In the genomic region with DNA sequence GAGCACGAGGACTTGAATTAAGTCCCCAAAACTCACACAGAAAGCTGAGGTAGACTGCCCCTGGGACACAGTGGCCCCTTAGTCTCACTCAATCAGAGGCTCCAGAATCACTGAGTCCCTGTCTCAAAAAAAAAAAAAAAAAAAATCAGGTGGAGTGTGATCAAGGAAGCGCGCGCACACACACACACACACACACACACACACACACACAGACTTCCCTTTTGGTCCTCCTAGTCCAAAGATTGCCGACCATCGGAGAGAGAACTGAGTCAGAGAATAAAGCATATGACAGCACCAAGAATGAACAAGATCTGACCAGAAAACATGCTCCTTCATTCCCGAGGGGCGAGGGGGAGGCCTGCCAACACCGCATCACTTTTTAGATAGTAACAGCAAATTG, we compare ENCODE assay signal across 8 mouse cellular contexts. TPM values are rescaled to one million over a fixed set of nuclear protein-coding genes. Genes with fewer than 3 reads are reported as not detected.
DNase-seq lines count a peak whose midpoint lies in the region; ATAC-seq and TF ChIP-seq lines count a peak whose summit lies in the region.

No protein-coding gene starts in this region.

- 55% methylated on average over 9 of the region's 9 CpGs for WGBS in lung, adult 2 months
- 81% methylated on average over 9 of the region's 9 CpGs for WGBS in embryonic facial prominence, embryonic 13.5 days
- 65% methylated on average over 9 of the region's 9 CpGs for WGBS in intestine, postnatal 0 days
- 55% methylated on average over 9 of the region's 9 CpGs for WGBS in olfactory bulb, adult 2 months

- peaks cover 3% of the 10 kb centered on the region for H3K36me3 ChIP-seq in embryonic facial prominence, embryonic 13.5 days
- H3K36me3 ChIP-seq in intestine, postnatal 0 days (ENCODE audit: control insufficient read depth, insufficient read depth): peaks cover 11% of the 10 kb centered on the region

- peak overlapping the region; percentile 19 for H3K4me3 ChIP-seq in lung, adult 2 months (replicated peaks; ENCODE audit: extremely low read depth, low read depth, low read length)
- peak overlapping the region; percentile 75 for H3K4me3 ChIP-seq in embryonic facial prominence, embryonic 13.5 days
- peak overlapping the region; percentile 60 for H3K4me3 ChIP-seq in intestine, postnatal 0 days (ENCODE audit: low read depth, low read length)
- H3K4me3 ChIP-seq in olfactory bulb, adult 2 months (ENCODE audit: insufficient read depth, low read depth, low read length): peak overlapping the region; percentile 14

- H3K27me3 ChIP-seq in embryonic facial prominence, embryonic 13.5 days: no peaks in the 10 kb centered on the region
- no peaks in the 10 kb centered on the region for H3K27me3 ChIP-seq in intestine, postnatal 0 days (replicated peaks; ENCODE audit: control insufficient read depth, insufficient read depth, low read length)

- no peak for DNase-seq in lung, adult 2 months
- DNase-seq in lung, postnatal 36 days: no peak
- DNase-seq in right cerebral cortex, adult 2 months (ENCODE audit: low spot score in 2 of 2): no peak
- DNase-seq in thymus, postnatal 0 days (ENCODE audit: low spot score): no peak
- no peak for DNase-seq in adrenal gland, adult 18-20 months (ENCODE audit: low spot score in 2 of 2)

- peak overlapping the region; percentile 75 for H3K4me2 ChIP-seq in embryonic facial prominence, embryonic 13.5 days
- peak overlapping the region; percentile 77 for H3K4me2 ChIP-seq in intestine, postnatal 0 days (replicated peaks; ENCODE audit: low read depth)

- no peak for TF ChIP-seq POLR2A in lung, adult 2 months (IDR thresholded peaks at IDR 0.05; ENCODE audit: borderline replicate concordance, extremely low read depth, low read depth, low read length)
- TF ChIP-seq POLR2A in olfactory bulb, adult 2 months (IDR thresholded peaks at IDR 0.05; ENCODE audit: insufficient read depth, low read depth, low read length): no peak

- H3K9me3 ChIP-seq in embryonic facial prominence, embryonic 13.5 days: no peaks in the 10 kb centered on the region
- H3K9me3 ChIP-seq in intestine, postnatal 0 days (ENCODE audit: control insufficient read depth): no peaks in the 10 kb centered on the region

- ATAC-seq in embryonic facial prominence, embryonic 13.5 days (ENCODE audit: insufficient number of reproducible peaks, insufficient read depth, low FRiP score, low TSS enrichment, low read depth): no peak
- ATAC-seq in intestine, postnatal 0 days: no peak

- peaks cover 17% of the 10 kb centered on the region for H3K4me1 ChIP-seq in lung, adult 2 months (ENCODE audit: control insufficient read depth, insufficient read depth, low read length)
- peaks cover 52% of the 10 kb centered on the region for H3K4me1 ChIP-seq in embryonic facial prominence, embryonic 13.5 days
- peaks cover 10% of the 10 kb centered on the region for H3K4me1 ChIP-seq in intestine, postnatal 0 days (replicated peaks; ENCODE audit: control insufficient read depth, insufficient read depth, low read length)
- peaks cover 9% of the 10 kb centered on the region; the same call in 1 of the 2 replicates for H3K4me1 ChIP-seq in olfactory bulb, adult 2 months (ENCODE audit: control insufficient read depth, insufficient read depth, low read length)

- peak overlapping the region; percentile 85 for H3K9ac ChIP-seq in embryonic facial prominence, embryonic 13.5 days
- peak overlapping the region; percentile 88; the same call in 1 of the 2 replicates for H3K9ac ChIP-seq in intestine, postnatal 0 days (ENCODE audit: low read depth, low read length)

- H3K27ac ChIP-seq in embryonic facial prominence, embryonic 13.5 days: no peak overlapping the region
- peak overlapping the region; percentile 94 for H3K27ac ChIP-seq in intestine, postnatal 0 days (ENCODE audit: low read depth, low read length)
- no peak overlapping the region for H3K27ac ChIP-seq in olfactory bulb, adult 2 months (ENCODE audit: insufficient read depth, low read depth, low read length)

- TF ChIP-seq CTCF in lung, adult 2 months (IDR thresholded peaks at IDR 0.05; ENCODE audit: insufficient read depth, low read length): no peak
- no peak for TF ChIP-seq CTCF in intestine, postnatal 0 days (IDR thresholded peaks at IDR 0.05; ENCODE audit: low read depth)
- TF ChIP-seq CTCF in olfactory bulb, adult 2 months (IDR thresholded peaks at IDR 0.05; ENCODE audit: insufficient read depth, low read depth, low read length): no peak

RNA-seq across cellular contexts. Expression of a gene that starts 1.4 kb away (rescaled TPM):
- polyA plus RNA-seq in lung, adult 2 months (2012; rRNA removed): 76.6 and 87.4 TPM in 2 replicates
- 132 and 150 TPM in 2 replicates for polyA plus RNA-seq in embryonic facial prominence, embryonic 13.5 days (2015; fragmentation: Nextera tagmentation; extraction: Ambion mirVana)
- polyA plus RNA-seq in intestine, postnatal 0 days (2015; fragmentation: Nextera tagmentation; extraction: Ambion mirVana): 32.8 and 33.3 TPM in 2 replicates
- polyA plus RNA-seq in olfactory bulb, adult 2 months (2012; ENCODE audit: insufficient read depth, insufficient read length, low replicate concordance, missing spikeins): 181 TPM in 1 of 2 replicates, not detected in the other
- 88.5 and 92.3 TPM in 2 replicates for polyA plus RNA-seq in thymus, postnatal 0 days (2015; fragmentation: Nextera tagmentation; extraction: Ambion mirVana)
- 10 to 100 TPM; 74.1 to 93.5 TPM for total RNA-seq in adrenal gland, adult 18-20 months (2021)

RNA-seq across cellular contexts. Expression of a gene that starts 17.9 kb away (rescaled TPM):
- 24.1 and 27.7 TPM in 2 replicates for polyA plus RNA-seq in lung, adult 2 months (2012; rRNA removed)
- polyA plus RNA-seq in embryonic facial prominence, embryonic 13.5 days (2015; fragmentation: Nextera tagmentation; extraction: Ambion mirVana): 29.1 and 30.0 TPM in 2 replicates
- 21.6 and 21.8 TPM in 2 replicates for polyA plus RNA-seq in intestine, postnatal 0 days (2015; fragmentation: Nextera tagmentation; extraction: Ambion mirVana)
- 175 TPM in 1 of 2 replicates, not detected in the other for polyA plus RNA-seq in olfactory bulb, adult 2 months (2012; ENCODE audit: insufficient read depth, insufficient read length, low replicate concordance, missing spikeins)
- polyA plus RNA-seq in thymus, postnatal 0 days (2015; fragmentation: Nextera tagmentation; extraction: Ambion mirVana): 185 and 200 TPM in 2 replicates
- total RNA-seq in adrenal gland, adult 18-20 months (2021): 10 to 100 TPM; 22.3 to 45.4 TPM

RNA-seq across cellular contexts. Expression of a gene that starts 17.9 kb away (rescaled TPM):
- 5.0 and 5.3 TPM in 2 replicates for polyA plus RNA-seq in lung, adult 2 months (2012; rRNA removed)
- polyA plus RNA-seq in embryonic facial prominence, embryonic 13.5 days (2015; fragmentation: Nextera tagmentation; extraction: Ambion mirVana): 0.08 and 0.19 TPM in 2 replicates
- 3.6 and 4.2 TPM in 2 replicates for polyA plus RNA-seq in intestine, postnatal 0 days (2015; fragmentation: Nextera tagmentation; extraction: Ambion mirVana)
- polyA plus RNA-seq in olfactory bulb, adult 2 months (2012; ENCODE audit: insufficient read depth, insufficient read length, low replicate concordance, missing spikeins): not detected in 2 replicates
- 1.6 and 1.7 TPM in 2 replicates for polyA plus RNA-seq in thymus, postnatal 0 days (2015; fragmentation: Nextera tagmentation; extraction: Ambion mirVana)
- total RNA-seq in adrenal gland, adult 18-20 months (2021): not detected

RNA-seq across cellular contexts. Expression of a gene that starts 47.9 kb away (rescaled TPM):
- polyA plus RNA-seq in lung, adult 2 months (2012; rRNA removed): 17.6 and 19.5 TPM in 2 replicates
- 12.9 and 13.7 TPM in 2 replicates for polyA plus RNA-seq in embryonic facial prominence, embryonic 13.5 days (2015; fragmentation: Nextera tagmentation; extraction: Ambion mirVana)
- polyA plus RNA-seq in intestine, postnatal 0 days (2015; fragmentation: Nextera tagmentation; extraction: Ambion mirVana): 5.0 and 5.1 TPM in 2 replicates
- not detected in 2 replicates for polyA plus RNA-seq in olfactory bulb, adult 2 months (2012; ENCODE audit: insufficient read depth, insufficient read length, low replicate concordance, missing spikeins)
- 29.5 and 29.8 TPM in 2 replicates for polyA plus RNA-seq in thymus, postnatal 0 days (2015; fragmentation: Nextera tagmentation; extraction: Ambion mirVana)
- 10 to 100 TPM; 11.9 to 15.5 TPM for total RNA-seq in adrenal gland, adult 18-20 months (2021)

RNA-seq across cellular contexts. Expression of a gene that starts 55.4 kb away (rescaled TPM):
- not detected in 2 replicates for polyA plus RNA-seq in lung, adult 2 months (2012; rRNA removed)
- polyA plus RNA-seq in embryonic facial prominence, embryonic 13.5 days (2015; fragmentation: Nextera tagmentation; extraction: Ambion mirVana): not detected in 2 replicates
- 0.08 and 0.17 TPM in 2 replicates for polyA plus RNA-seq in intestine, postnatal 0 days (2015; fragmentation: Nextera tagmentation; extraction: Ambion mirVana)
- not detected in 2 replicates for polyA plus RNA-seq in olfactory bulb, adult 2 months (2012; ENCODE audit: insufficient read depth, insufficient read length, low replicate concordance, missing spikeins)
- polyA plus RNA-seq in thymus, postnatal 0 days (2015; fragmentation: Nextera tagmentation; extraction: Ambion mirVana): not detected in 2 replicates
- total RNA-seq in adrenal gland, adult 18-20 months (2021): not detected

Comparison
In these comparisons a context has a peak if more than half of its experiments do, and no peak if none do; other contexts are left out.
1. H3K4me3 ChIP-seq: peak in every context shown above with its lines; median percentile 75 in embryonic facial prominence, embryonic 13.5 days; 60 in intestine, postnatal 0 days; 19 in lung, adult 2 months; 14 in olfactory bulb, adult 2 months.